Mouse (Mus musculus): ENCODE measurements around the gene Ppfia1.

Ppfia1 gene

GRCm38 (mm10) chr7:144427460-144427859 is 126.1 kb downstream of the Ppfia1 start:
- DNase-seq (ENCODE audit: low read depth): no peak
